In the genomic region with DNA sequence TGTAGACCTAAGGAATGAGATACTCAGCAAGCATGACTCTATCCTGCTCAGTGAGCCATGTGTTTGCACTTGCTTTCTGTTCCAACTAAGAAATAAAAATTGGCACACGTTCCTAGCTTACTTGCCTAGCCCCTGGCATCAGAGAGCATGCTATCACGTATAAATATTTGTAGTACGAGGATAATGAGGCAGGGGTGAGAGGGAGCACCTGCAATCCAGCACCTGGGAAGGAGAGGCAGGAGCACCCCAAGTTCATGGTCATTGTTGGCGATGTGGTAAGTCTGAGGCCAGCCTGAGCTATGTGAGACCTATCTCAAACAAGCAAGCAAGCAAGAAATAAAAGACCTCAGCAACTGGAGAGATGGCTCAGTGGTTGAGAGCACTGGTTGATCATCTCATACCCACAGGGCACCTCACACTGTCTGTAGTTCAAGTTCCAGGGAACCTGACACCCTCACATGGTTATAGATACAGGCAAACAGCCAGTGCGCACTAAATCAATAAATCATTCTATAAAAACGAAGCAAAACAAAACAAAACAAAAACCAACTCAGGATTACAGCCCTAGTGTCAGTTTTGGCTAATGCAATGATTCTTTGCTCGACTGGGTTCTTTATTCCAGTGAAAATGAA, we compare ENCODE assay signal across 1 mouse cellular context.
TF ChIP-seq lines count a peak whose summit lies in the region.

No protein-coding gene starts in this region.

TF ChIP-seq in CH12.LX, 34 proteins besides CTCF, POLR2A, EP300 and RAD21:
- TF ChIP-seq E2F4 (IDR thresholded peaks at IDR 0.05; ENCODE audit: insufficient replicate concordance, low read depth, low read length) (no peak), HCFC1 (IDR thresholded peaks at IDR 0.05; ENCODE audit: low read depth, low read length) (no peak), TCF12 (IDR thresholded peaks at IDR 0.05; ENCODE audit: low read depth, low read length) (no peak), ZMIZ1 (IDR thresholded peaks at IDR 0.05; ENCODE audit: low read depth, low read length) (no peak), JUN (IDR thresholded peaks at IDR 0.05; ENCODE audit: insufficient read depth, low read depth, low read length) (no peak), SMC3 (IDR thresholded peaks at IDR 0.05; ENCODE audit: low read depth, low read length) (no peak), MYC (IDR thresholded peaks at IDR 0.05; ENCODE audit: low read depth, low read length) (no peak), SIN3A (IDR thresholded peaks at IDR 0.05; ENCODE audit: low read length) (no peak), GABPA (IDR thresholded peaks at IDR 0.05; ENCODE audit: insufficient replicate concordance, low read depth, low read length) (no peak), ELF1 (IDR thresholded peaks at IDR 0.05; ENCODE audit: low read depth, low read length) (no peak), TBP (conservative IDR thresholded peaks at IDR 0.05; ENCODE audit: low read depth, low read length) (no peak), KAT2A (IDR thresholded peaks at IDR 0.05; ENCODE audit: insufficient replicate concordance, low read length) (no peak), MEF2A (IDR thresholded peaks at IDR 0.05; ENCODE audit: borderline replicate concordance, low read depth, low read length) (no peak), RCOR1 (conservative IDR thresholded peaks at IDR 0.05; ENCODE audit: low read depth, low read length) (no peak), ZC3H11A (IDR thresholded peaks at IDR 0.05; ENCODE audit: low read depth, low read length) (no peak), JUND (conservative IDR thresholded peaks at IDR 0.05; ENCODE audit: low read depth, low read length) (no peak), POLR2AphosphoS2 (IDR thresholded peaks at IDR 0.05; ENCODE audit: low read depth, low read length) (no peak), MAX (IDR thresholded peaks at IDR 0.05; ENCODE audit: low read length) (no peak)
